Mouse (Mus musculus): ENCODE measurements around the gene Gm21170.
"Not testable (repeated sequence)": the region's sequence is repeated elsewhere in the genome, so short reads cannot be mapped to it uniquely, and the experiment has no call there.

The Gm21170 gene

DNA sequence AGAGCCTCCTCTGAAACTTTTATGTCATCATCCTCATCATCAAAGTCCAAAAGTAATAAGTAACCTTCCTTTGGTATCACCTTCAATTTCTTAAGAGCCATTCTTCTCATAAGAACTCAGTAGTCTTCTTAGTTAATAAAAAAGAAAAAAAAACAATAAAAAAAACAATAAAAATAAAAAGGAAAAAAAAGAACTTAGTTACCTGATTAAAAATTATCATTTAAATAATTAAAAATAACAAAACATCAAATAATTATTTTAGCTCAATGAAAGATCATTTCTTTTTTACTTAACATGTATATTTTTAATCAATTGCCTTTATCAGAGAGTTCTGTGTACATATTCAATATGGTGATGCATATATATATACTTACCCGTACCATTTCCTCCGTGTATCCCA lies at the start of gene Gm21170:
Gm21170 (minus strand) TSS at position 101 of the 400 bp plus-strand sequence.
- DNase-seq (ENCODE audit: low read depth in 2 of 2, low spot score in 2 of 2), result not testable (repeated sequence)

All from CD8-positive naive resting alpha-beta T cell, adult 2 months (primary cell).